Mouse (Mus musculus) megakaryocyte, embryonic 14.5 days (primary cell): ENCODE data around the gene Vps45.

Experiments
- FLI1 ChIP-seq: IDR thresholded peaks from 2 replicates; pipeline ENCODE4 v1.6.1; 2012; ENCODE audit warnings: low read length, inconsistent platforms, mixed read lengths
- GATA1 ChIP-seq: IDR thresholded peaks from 3 replicates; pipeline ENCODE4 v1.6.1; 2012; ENCODE audit warnings: mixed read lengths, low read length, inconsistent platforms, borderline replicate concordance

- TF ChIP-seq GATA1 (no peak), FLI1 (peak; percentile 81; the same call in 1 of the 2 replicates)
Observed at GRCm38 (mm10) chr3:96057747-96058204, 490 bp downstream of the Vps45 start.
